Mouse (Mus musculus): ENCODE data around the gene Fam234b. TPM values are rescaled to one million over a fixed set of nuclear protein-coding genes. Genes with fewer than 3 reads are reported as not detected.
A peak's percentile ranks its signal among the peaks of the same experiment; 100 is the strongest.

Fam234b gene
- polyA plus RNA-seq, 1 experiment from 2014 or later, result 29.1 TPM

DNA sequence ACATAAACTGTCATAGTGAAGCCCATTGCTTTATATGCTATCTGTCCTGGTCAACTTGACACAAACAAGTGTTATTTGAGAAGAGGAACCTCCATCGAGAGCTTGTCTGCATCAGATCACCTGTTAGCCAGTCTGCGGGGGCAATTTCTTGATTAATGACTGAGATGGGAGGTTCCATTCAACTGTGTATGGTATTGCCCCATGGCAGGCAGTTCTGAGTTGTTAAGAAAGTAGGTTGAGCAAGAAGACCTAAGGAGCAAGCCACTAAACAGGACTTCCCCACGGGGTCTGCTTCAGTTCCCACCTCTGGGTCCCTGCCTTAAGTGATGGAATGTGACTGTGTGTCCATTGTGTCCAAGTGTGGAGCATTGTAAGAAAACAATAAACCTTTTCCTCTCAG is 28.5 kb upstream of the Fam234b start:
- WGBS, result 88% methylated on average over 3 of the region's 3 CpGs
- no peak for ATAC-seq (ENCODE audit: insufficient read depth, low FRiP score)
- H3K36me3 ChIP-seq (ENCODE audit: control insufficient read depth, insufficient read depth, low read length), result no peaks in the 10 kb centered on the region

GRCm38 (mm10) chr6:135171736-135172135 is 26.0 kb upstream of the Fam234b start:
- H3K36me3 ChIP-seq (ENCODE audit: control insufficient read depth, insufficient read depth, low read length), result no peaks in the 10 kb centered on the region
- H3K4me3 ChIP-seq (replicated peaks; ENCODE audit: low read length), result no peak overlapping the region
- H3K4me1 ChIP-seq (ENCODE audit: control insufficient read depth, insufficient read depth, low read length), result peaks cover 9% of the 10 kb centered on the region; the same call in 1 of the 2 replicates
- no peak overlapping the region for H3K9ac ChIP-seq (ENCODE audit: low read length)
- 69% methylated on average over 14 of the region's 14 CpGs for WGBS
- 0 out of 2 replicates have a peak, but pooled peaks cover 3% of the 10 kb centered on the region for H3K9me3 ChIP-seq (replicated peaks; ENCODE audit: control insufficient read depth, low read length)
- no peak overlapping the region for H3K4me2 ChIP-seq (ENCODE audit: low read depth, low read length)
- H3K27ac ChIP-seq (ENCODE audit: low read length), result no peak overlapping the region
- no peak for ATAC-seq (ENCODE audit: insufficient read depth, low FRiP score)
- H3K27me3 ChIP-seq (ENCODE audit: control insufficient read depth, insufficient read depth, low read length), result no peaks in the 10 kb centered on the region

More for the DNA sequence above, 28.5 kb upstream of the Fam234b start:
- no peak overlapping the region for H3K4me2 ChIP-seq (ENCODE audit: low read depth, low read length)
- no peak overlapping the region for H3K9ac ChIP-seq (ENCODE audit: low read length)
- 0 out of 2 replicates have a peak, but pooled peaks cover 3% of the 10 kb centered on the region for H3K9me3 ChIP-seq (replicated peaks; ENCODE audit: control insufficient read depth, low read length)
- no peaks in the 10 kb centered on the region for H3K27me3 ChIP-seq (ENCODE audit: control insufficient read depth, insufficient read depth, low read length)
- H3K4me3 ChIP-seq (replicated peaks; ENCODE audit: low read length), result no peak overlapping the region
- peaks cover 16% of the 10 kb centered on the region; the same call in 1 of the 2 replicates for H3K4me1 ChIP-seq (ENCODE audit: control insufficient read depth, insufficient read depth, low read length)
- no peak overlapping the region for H3K27ac ChIP-seq (ENCODE audit: low read length)

DNA sequence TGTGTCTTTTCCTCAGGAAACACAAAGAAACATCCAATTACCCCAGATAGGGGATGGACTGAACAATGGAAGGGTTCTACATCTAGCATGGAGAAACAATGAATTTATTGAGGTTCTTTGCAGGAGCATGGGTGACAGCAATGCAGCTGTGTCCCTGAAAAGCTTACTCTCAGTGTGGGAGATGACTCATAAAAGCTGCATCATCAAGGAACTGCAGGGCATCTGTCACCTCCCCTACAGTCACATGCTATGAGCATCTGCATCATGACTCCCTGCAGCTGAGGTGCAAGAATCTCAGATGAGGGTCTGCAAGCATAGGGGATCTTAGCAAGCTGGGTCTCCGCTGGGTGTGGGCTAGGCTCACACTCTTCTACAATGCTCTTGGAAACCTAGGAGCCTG is 22.8 kb upstream of the Fam234b start:
- H3K36me3 ChIP-seq (ENCODE audit: control insufficient read depth, insufficient read depth, low read length), result no peaks in the 10 kb centered on the region
- no peak overlapping the region for H3K4me3 ChIP-seq (replicated peaks; ENCODE audit: low read length)
- H3K4me1 ChIP-seq (ENCODE audit: control insufficient read depth, insufficient read depth, low read length), result no peaks in the 10 kb centered on the region
- no peak overlapping the region for H3K27ac ChIP-seq (ENCODE audit: low read length)
- H3K9ac ChIP-seq (ENCODE audit: low read length), result no peak overlapping the region
- no peak for ATAC-seq (ENCODE audit: insufficient read depth, low FRiP score)
- 82% methylated on average over 1 of the region's 1 CpGs for WGBS
- H3K9me3 ChIP-seq (replicated peaks; ENCODE audit: control insufficient read depth, low read length), result 0 out of 2 replicates have a peak, but pooled peaks cover 3% of the 10 kb centered on the region
- H3K4me2 ChIP-seq (ENCODE audit: low read depth, low read length), result no peak overlapping the region
- H3K27me3 ChIP-seq (ENCODE audit: control insufficient read depth, insufficient read depth, low read length), result no peaks in the 10 kb centered on the region

DNA sequence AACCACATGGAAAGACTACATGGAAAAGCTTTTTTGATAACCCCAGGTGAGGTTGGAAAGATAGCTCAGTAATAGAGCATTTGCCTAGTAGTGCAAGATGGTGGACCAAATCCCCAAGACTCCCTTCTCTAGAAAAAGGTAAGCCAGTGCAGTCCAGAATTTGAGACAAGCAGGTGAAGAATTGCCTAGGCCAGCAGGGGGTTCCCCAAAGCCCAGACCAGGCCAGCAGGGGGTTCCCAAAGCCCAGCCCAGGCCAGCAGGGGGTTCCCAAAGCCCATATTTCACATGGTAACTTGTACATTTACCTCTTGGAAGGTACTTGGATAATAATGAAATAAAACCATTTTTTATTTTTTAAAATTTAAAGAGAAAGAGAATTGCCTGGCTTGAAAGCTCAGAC is 20.5 kb upstream of the Fam234b start:
- Histone ChIP-seq H3K9ac (ENCODE audit: low read length) (no peak overlapping the region), H3K27me3 (ENCODE audit: control insufficient read depth, insufficient read depth, low read length) (no peaks in the 10 kb centered on the region), H3K9me3 (replicated peaks; ENCODE audit: control insufficient read depth, low read length) (0 out of 2 replicates have a peak, but pooled peaks cover 3% of the 10 kb centered on the region), H3K4me1 (ENCODE audit: control insufficient read depth, insufficient read depth, low read length) (no peaks in the 10 kb centered on the region), H3K27ac (ENCODE audit: low read length) (no peak overlapping the region), H3K36me3 (ENCODE audit: control insufficient read depth, insufficient read depth, low read length) (no peaks in the 10 kb centered on the region), H3K4me2 (ENCODE audit: low read depth, low read length) (no peak overlapping the region), H3K4me3 (replicated peaks; ENCODE audit: low read length) (no peak overlapping the region)
- ATAC-seq (ENCODE audit: insufficient read depth, low FRiP score), result no peak

DNA sequence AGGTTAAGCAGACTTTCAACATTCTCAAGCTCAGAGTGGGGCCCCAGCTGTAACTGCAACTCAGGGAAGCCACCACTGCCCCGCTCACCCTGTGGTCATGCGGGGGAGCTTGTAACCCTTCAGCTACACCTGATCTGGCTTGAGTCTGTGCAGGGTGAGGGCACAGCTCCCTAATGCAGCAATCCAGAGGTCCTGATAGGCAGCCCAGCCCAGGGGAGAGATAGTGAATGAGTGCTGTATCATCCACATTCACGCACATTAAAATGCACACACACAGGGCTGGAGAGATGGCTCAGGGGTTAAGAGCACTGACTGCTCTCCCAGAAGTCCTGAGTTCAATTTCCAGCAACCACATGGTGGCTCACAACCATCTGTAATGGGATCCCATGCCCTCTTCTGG is 19.2 kb upstream of the Fam234b start:
- WGBS, result 47% methylated on average over 3 of the region's 3 CpGs
- Histone ChIP-seq H3K27me3 (ENCODE audit: control insufficient read depth, insufficient read depth, low read length) (no peaks in the 10 kb centered on the region), H3K9me3 (replicated peaks; ENCODE audit: control insufficient read depth, low read length) (no peaks in the 10 kb centered on the region), H3K9ac (ENCODE audit: low read length) (no peak overlapping the region), H3K4me2 (ENCODE audit: low read depth, low read length) (no peak overlapping the region), H3K4me3 (replicated peaks; ENCODE audit: low read length) (no peak overlapping the region), H3K27ac (ENCODE audit: low read length) (no peak overlapping the region), H3K4me1 (ENCODE audit: control insufficient read depth, insufficient read depth, low read length) (no peaks in the 10 kb centered on the region), H3K36me3 (ENCODE audit: control insufficient read depth, insufficient read depth, low read length) (no peaks in the 10 kb centered on the region)
- no peak for ATAC-seq (ENCODE audit: insufficient read depth, low FRiP score)

DNA sequence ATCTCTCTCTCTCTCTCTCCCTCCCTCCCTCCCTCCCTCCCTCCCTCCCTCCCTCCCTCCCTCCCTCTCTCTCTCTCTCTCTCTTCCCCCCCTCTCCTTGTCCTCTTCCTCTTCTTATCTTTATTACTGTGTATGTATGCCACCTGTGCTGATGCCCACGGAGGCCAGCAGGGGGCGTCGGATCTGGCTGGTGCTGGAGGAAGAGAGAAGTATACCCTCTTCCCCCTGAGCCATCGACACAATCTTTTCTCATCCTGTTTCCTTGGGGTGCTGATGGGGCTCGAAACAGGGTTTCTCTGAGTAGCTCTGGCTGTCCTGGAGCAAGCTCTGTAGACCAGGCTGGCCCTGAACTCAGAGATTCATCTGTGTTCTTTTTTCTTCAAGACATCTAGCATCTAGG is 14.9 kb upstream of the Fam234b start:
- Histone ChIP-seq H3K9me3 (replicated peaks; ENCODE audit: control insufficient read depth, low read length) (no peaks in the 10 kb centered on the region), H3K27me3 (ENCODE audit: control insufficient read depth, insufficient read depth, low read length) (no peaks in the 10 kb centered on the region), H3K4me3 (replicated peaks; ENCODE audit: low read length) (no peak overlapping the region), H3K4me2 (ENCODE audit: low read depth, low read length) (no peak overlapping the region), H3K9ac (ENCODE audit: low read length) (no peak overlapping the region), H3K27ac (ENCODE audit: low read length) (no peak overlapping the region), H3K4me1 (ENCODE audit: control insufficient read depth, insufficient read depth, low read length) (no peaks in the 10 kb centered on the region), H3K36me3 (ENCODE audit: control insufficient read depth, insufficient read depth, low read length) (no peaks in the 10 kb centered on the region)
- WGBS, result 50% methylated on average over 5 of the region's 5 CpGs
- no peak for ATAC-seq (ENCODE audit: insufficient read depth, low FRiP score)

- peak; percentile 50; the same call in 1 of the 2 replicates for ATAC-seq (ENCODE audit: insufficient read depth, low FRiP score)
- no peaks in the 10 kb centered on the region for H3K9me3 ChIP-seq (replicated peaks; ENCODE audit: control insufficient read depth, low read length)
- no peaks in the 10 kb centered on the region for H3K36me3 ChIP-seq (ENCODE audit: control insufficient read depth, insufficient read depth, low read length)
- no peaks in the 10 kb centered on the region for H3K27me3 ChIP-seq (ENCODE audit: control insufficient read depth, insufficient read depth, low read length)
- H3K9ac ChIP-seq (ENCODE audit: low read length), result no peak overlapping the region
- no peaks in the 10 kb centered on the region for H3K4me1 ChIP-seq (ENCODE audit: control insufficient read depth, insufficient read depth, low read length)
- no peak overlapping the region for H3K4me3 ChIP-seq (replicated peaks; ENCODE audit: low read length)
- 30% methylated on average over 8 of the region's 8 CpGs for WGBS
- no peak overlapping the region for H3K4me2 ChIP-seq (ENCODE audit: low read depth, low read length)
- no peak overlapping the region for H3K27ac ChIP-seq (ENCODE audit: low read length)
These were observed 13.8 kb upstream of the Fam234b start for GRCm38 (mm10) chr6:135183961-135184360.

DNA sequence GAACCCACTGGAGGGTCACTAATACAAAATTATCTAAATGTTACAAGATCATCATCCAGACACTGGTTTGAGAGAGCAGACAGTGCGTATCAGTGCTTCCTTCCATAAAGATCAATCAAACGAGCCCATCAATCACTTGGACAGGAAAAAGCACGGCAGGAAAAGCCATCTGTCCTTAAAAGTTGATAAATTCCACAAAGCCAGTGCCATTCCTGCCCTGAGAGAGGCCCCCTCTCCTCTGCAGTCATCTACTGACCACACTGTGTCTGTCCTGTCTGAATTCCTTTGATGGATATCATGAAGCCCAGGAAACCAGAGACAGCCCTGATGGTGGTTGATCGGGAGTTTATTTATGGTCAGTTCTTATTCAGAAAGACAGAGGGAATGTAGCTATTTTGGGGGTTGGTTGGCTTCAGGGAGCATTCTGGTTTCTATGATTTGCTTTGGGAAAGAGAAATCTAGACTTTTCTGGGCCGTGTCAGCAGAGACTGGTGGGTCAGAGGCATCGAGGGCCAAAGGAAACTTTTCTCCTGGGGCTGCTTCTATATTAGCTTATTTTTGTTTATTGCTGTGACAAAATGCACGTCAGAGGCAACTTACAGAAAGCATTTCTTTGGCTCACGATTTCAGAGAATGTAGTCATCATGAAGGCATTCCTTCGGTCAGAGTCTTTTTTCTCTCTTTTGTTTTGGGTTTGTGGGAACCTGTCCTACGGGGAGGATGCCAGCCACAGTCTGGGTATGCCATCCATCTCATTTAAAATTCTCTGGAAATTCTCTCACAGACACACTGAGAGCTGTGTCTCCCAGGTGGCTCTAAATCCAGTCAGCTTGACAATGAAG is 10.5 kb upstream of the Fam234b start:
- no peak overlapping the region for H3K27ac ChIP-seq (ENCODE audit: low read length)
- WGBS, result 53% methylated on average over 10 of the region's 10 CpGs
- H3K9me3 ChIP-seq (replicated peaks; ENCODE audit: control insufficient read depth, low read length), result no peaks in the 10 kb centered on the region
- no peak overlapping the region for H3K4me3 ChIP-seq (replicated peaks; ENCODE audit: low read length)
- no peak overlapping the region for H3K9ac ChIP-seq (ENCODE audit: low read length)
- no peak for ATAC-seq (ENCODE audit: insufficient read depth, low FRiP score)
- 0 out of 2 replicates have a peak, but pooled peaks cover 3% of the 10 kb centered on the region for H3K4me1 ChIP-seq (ENCODE audit: control insufficient read depth, insufficient read depth, low read length)
- H3K27me3 ChIP-seq (ENCODE audit: control insufficient read depth, insufficient read depth, low read length), result no peaks in the 10 kb centered on the region
- H3K36me3 ChIP-seq (ENCODE audit: control insufficient read depth, insufficient read depth, low read length), result no peaks in the 10 kb centered on the region
- no peak overlapping the region for H3K4me2 ChIP-seq (ENCODE audit: low read depth, low read length)

GRCm38 (mm10) chr6:135188629-135189028 is 9.1 kb upstream of the Fam234b start:
- Histone ChIP-seq H3K27ac (ENCODE audit: low read length) (no peak overlapping the region), H3K4me2 (ENCODE audit: low read depth, low read length) (no peak overlapping the region), H3K4me3 (replicated peaks; ENCODE audit: low read length) (no peak overlapping the region), H3K27me3 (ENCODE audit: control insufficient read depth, insufficient read depth, low read length) (no peaks in the 10 kb centered on the region), H3K9ac (ENCODE audit: low read length) (no peak overlapping the region), H3K4me1 (ENCODE audit: control insufficient read depth, insufficient read depth, low read length) (0 out of 2 replicates have a peak, but pooled peaks cover 3% of the 10 kb centered on the region), H3K9me3 (replicated peaks; ENCODE audit: control insufficient read depth, low read length) (no peaks in the 10 kb centered on the region), H3K36me3 (ENCODE audit: control insufficient read depth, insufficient read depth, low read length) (no peaks in the 10 kb centered on the region)
- no peak for ATAC-seq (ENCODE audit: insufficient read depth, low FRiP score)
- WGBS, result 52% methylated on average over 4 of the region's 4 CpGs

Data from stomach, embryonic 16.5 days (tissue).